Mouse (Mus musculus) lung, postnatal 0 days (tissue): ENCODE measurements around the gene Pou6f1.

ENCODE experiments used
- CTCF ChIP-seq: IDR thresholded peaks from 2 replicates; pipeline ENCODE4 v1.5.1; 2016; ENCODE audit warnings: antibody characterized with exemption, mild to moderate bottlenecking
- EP300 ChIP-seq: IDR thresholded peaks from 2 replicates; pipeline ENCODE4 v1.6.1; 2016; ENCODE audit warnings: antibody characterized with exemption, mild to moderate bottlenecking, control low read depth

- TF ChIP-seq CTCF, result no peak
- no peak for TF ChIP-seq EP300
Observed at GRCm38 (mm10) chr15:100574378-100574777, 25.4 kb downstream of the Pou6f1 start.
